Mouse (Mus musculus) lung, embryonic 15.5 days (tissue): ENCODE data around the gene E030025P04Rik. TPM values are rescaled to one million over a fixed set of nuclear protein-coding genes. Genes with fewer than 3 reads are reported as not detected.

Experiments
- ATAC-seq: fragments of 200-750 bp; cut with Nextera tagmentation; 2 replicates; pipeline ENCODE4 v1.8.0; 2017; ENCODE audit warnings: moderate number of reproducible peaks, borderline replicate concordance; ENCODE audit not compliant: low FRiP score, low TSS enrichment; ENCODE audit errors: extremely low read depth
- H3K27ac ChIP-seq: fragments of 300-500 bp; sonication (generic); 2 replicates; pipeline ENCODE4 v1.5.1; 2015; ENCODE audit warnings: moderate library complexity, mild to moderate bottlenecking, inconsistent platforms
- H3K27me3 ChIP-seq: fragments of 300-500 bp; sonication (generic); 2 replicates; pipeline ENCODE4 v1.6.1; 2015; ENCODE audit warnings: inconsistent platforms
- H3K36me3 ChIP-seq: fragments of 300-500 bp; sonication (generic); 2 replicates; pipeline ENCODE4 v1.6.1; 2015; ENCODE audit warnings: inconsistent platforms
- H3K4me1 ChIP-seq: fragments of 300-500 bp; sonication (generic); 2 replicates; pipeline ENCODE4 v1.6.1; 2015; ENCODE audit warnings: inconsistent platforms
- H3K4me2 ChIP-seq: fragments of 300-500 bp; sonication (generic); 2 replicates; pipeline ENCODE4 v1.6.1; 2015; ENCODE audit warnings: inconsistent platforms, mild to moderate bottlenecking, moderate library complexity
- H3K4me3 ChIP-seq: fragments of 300-500 bp; sonication (generic); 2 replicates; pipeline ENCODE4 v1.5.1; 2015; ENCODE audit warnings: mild to moderate bottlenecking, inconsistent platforms
- H3K9ac ChIP-seq: fragments of 300-500 bp; sonication (generic); 2 replicates; pipeline ENCODE4 v1.6.1; 2015; ENCODE audit warnings: inconsistent platforms
- H3K9me3 ChIP-seq: fragments of 300-500 bp; sonication (generic); 2 replicates; pipeline ENCODE4 v1.6.1; 2016; ENCODE audit warnings: inconsistent platforms
- WGBS: fragments of 180-500 bp; shearing (Covaris S2); methylation state at CpG from one replicate; pipeline ENCODE4 v1.1.7; 2015; 5-methylcytosine and 5-hydroxymethylcytosine counted together
- polyA plus RNA-seq: library from polyadenylated mRNA; unstranded; fragments of >200 nt; fragmentation: Nextera tagmentation; extraction: Ambion mirVana; gene quantifications from 2 replicates; pipeline ENCODE4 v1.2.1, GENCODE M21; 2015

E030025P04Rik gene
- 0.14 TPM in 1 of 2 replicates, not detected in the other for polyA plus RNA-seq

DNA sequence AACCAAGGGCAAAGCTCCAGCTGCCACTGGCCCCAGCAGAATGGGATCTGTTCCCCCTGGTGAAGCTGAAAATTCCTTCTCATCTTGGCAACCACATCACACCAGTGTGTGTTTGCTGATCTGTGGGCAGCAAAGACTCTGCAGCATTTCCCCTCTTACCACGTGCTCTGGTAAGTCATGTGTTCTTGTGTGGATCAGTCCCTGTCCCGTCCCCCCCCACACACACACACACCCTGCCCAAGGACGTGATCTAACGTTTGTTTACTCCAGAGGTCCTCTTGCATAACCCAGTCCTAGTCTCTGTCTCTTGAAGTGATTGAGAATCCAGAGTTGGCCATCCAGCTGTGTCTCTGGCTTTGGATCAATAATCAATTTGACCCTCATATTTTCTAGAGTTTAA lies at the start of gene E030025P04Rik:
E030025P04Rik (minus strand) TSS at position 134 of the 400 bp plus-strand sequence.
- Histone ChIP-seq H3K36me3 (no peaks in the 10 kb centered on the region), H3K4me2 (no peak within 1 kb of the TSS), H3K9me3 (no peaks in the 10 kb centered on the region), H3K4me1 (peaks cover 20% of the 10 kb centered on the region), H3K4me3 (no peak within 1 kb of the TSS), H3K27ac (peak within 1 kb of the TSS; percentile 69), H3K9ac (no peak within 1 kb of the TSS), H3K27me3 (no peaks in the 10 kb centered on the region)
- 37% methylated on average over 4 of the region's 4 CpGs for WGBS
- ATAC-seq, result peak; percentile 89

DNA sequence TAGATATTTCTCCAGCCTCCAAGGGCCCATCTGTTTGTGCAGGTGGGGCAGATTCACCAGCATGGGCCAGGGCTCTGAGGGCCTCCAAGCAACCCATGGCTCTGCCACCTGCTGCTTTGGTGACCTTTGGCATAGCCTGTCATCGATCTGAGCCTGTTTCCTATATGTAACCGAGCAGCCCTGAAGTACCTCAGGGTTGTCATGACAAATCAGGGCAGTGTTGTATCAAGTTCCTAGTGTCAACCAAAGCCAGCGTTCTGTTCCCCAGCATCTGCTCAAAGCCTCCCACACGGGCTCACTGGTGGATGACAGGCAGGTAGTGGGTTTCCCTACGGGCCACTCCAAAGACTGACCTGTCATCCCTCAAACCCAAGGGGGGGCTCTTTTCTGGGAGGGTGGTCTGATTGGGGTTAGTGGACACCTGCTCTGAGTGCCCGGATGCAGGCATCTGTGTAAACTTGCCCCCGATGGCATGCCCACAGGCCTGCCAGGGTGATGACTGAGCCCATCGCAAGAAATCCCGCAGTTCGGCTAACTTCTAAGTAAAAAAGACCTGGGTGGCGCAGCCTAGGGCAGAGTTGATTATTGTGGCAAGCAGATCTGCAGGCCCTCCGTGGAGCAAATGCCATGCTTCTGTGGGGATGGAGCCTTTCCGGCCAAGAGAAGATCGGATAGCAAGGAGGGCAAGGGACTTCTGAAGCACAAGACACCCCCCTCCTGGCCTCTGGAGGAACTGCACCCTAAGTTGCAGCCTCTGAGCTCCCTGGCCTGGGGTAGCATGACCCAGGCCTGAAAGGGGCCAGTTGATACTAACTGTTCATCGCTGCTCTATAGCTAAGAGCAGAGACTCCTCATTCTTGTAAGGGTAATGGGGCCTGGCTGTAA lies 48.7 kb upstream of the E030025P04Rik start:
- peak; percentile 67; the same call in 1 of the 2 replicates for ATAC-seq
- H3K4me1 ChIP-seq, result peaks cover 5% of the 10 kb centered on the region; the same call in 1 of the 2 replicates
- H3K4me3 ChIP-seq, result no peak overlapping the region
- H3K27ac ChIP-seq, result no peak overlapping the region
- H3K36me3 ChIP-seq, result no peaks in the 10 kb centered on the region
- no peak overlapping the region for H3K9ac ChIP-seq
- H3K9me3 ChIP-seq, result no peaks in the 10 kb centered on the region
- WGBS, result 38% methylated on average over 15 of the region's 15 CpGs
- H3K4me2 ChIP-seq, result no peak overlapping the region
- H3K27me3 ChIP-seq, result no peaks in the 10 kb centered on the region

DNA sequence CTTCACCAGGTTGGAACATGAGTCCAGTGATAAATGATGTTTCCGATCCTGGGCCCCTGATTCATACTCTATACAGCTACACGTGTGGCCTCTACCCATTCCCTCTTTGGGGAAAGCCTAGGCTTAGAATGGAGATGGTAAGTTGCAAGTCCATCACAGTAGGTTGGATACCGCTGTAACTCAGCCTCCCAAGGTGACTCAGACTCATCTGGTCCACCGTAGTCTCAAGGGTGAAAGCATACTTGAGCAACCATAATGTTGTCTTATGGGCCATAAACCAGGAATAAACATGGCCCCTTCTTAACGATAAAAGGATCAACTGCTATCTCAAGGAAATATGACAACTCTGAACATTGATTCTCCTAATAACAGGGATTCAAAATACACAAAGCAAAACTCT lies 44.1 kb upstream of the E030025P04Rik start:
- Histone ChIP-seq H3K27ac (no peak overlapping the region), H3K36me3 (no peaks in the 10 kb centered on the region), H3K27me3 (no peaks in the 10 kb centered on the region), H3K9ac (no peak overlapping the region), H3K4me2 (no peak overlapping the region), H3K4me3 (no peak overlapping the region), H3K9me3 (no peaks in the 10 kb centered on the region), H3K4me1 (peaks cover 5% of the 10 kb centered on the region; the same call in 1 of the 2 replicates)
- ATAC-seq, result no peak
- 83% methylated on average over 5 of the region's 5 CpGs for WGBS

DNA sequence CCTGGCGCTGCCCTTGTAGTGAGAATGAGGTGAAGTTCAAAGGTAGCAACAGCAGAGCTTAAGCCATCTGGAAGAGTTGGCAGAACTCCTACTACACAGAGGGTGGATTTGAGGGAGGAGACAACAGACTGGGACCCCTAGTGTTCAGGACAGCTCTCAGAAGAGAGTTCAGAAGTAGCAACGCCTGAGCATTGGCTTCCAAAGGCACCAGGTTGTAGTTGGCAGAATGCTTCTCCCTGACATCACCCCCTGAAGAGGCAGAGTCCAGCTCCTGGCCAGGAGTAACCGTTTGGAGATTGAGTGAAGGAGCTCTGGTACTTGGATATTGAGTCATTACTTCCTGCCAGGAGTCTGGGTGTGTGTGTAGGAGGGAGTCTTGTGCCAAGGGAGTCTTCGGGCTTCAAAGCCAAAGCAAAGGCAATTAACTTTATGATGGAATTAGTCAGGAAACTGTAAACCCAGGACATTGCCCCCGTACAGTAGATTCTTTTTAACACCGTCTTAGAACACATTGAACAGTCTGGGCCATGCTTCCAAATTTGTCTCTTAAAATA lies 43.5 kb upstream of the E030025P04Rik start:
- Histone ChIP-seq H3K36me3 (no peaks in the 10 kb centered on the region), H3K9ac (no peak overlapping the region), H3K4me3 (no peak overlapping the region), H3K27ac (no peak overlapping the region), H3K9me3 (no peaks in the 10 kb centered on the region), H3K27me3 (no peaks in the 10 kb centered on the region), H3K4me2 (no peak overlapping the region), H3K4me1 (0 out of 2 replicates have a peak, but pooled peaks cover under 1% of the 10 kb centered on the region)
- ATAC-seq, result no peak
- WGBS, result 68% methylated on average over 6 of the region's 6 CpGs

DNA sequence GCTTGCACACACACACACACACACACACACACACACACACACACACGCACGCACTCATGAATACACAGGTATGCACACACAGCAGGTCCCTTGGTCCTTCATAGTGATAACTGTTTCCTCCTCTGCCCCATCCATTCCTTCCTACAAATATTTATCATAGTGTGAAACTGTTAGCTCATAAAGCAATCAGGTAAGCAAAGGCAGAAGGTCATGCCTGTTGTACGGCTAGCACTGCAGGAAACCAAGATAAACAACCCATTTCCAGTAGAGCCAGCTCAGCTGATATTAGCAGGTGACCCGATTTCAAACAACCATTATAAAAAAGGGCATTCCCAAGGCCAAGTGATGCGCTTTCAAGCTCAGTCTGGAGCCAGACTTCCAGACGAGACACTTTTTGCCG lies 36.9 kb upstream of the E030025P04Rik start:
- Histone ChIP-seq H3K4me3 (no peak overlapping the region), H3K9ac (no peak overlapping the region), H3K27ac (no peak overlapping the region), H3K36me3 (no peaks in the 10 kb centered on the region), H3K27me3 (no peaks in the 10 kb centered on the region), H3K9me3 (no peaks in the 10 kb centered on the region), H3K4me1 (no peaks in the 10 kb centered on the region), H3K4me2 (no peak overlapping the region)
- ATAC-seq, result no peak
- 58% methylated on average over 7 of the region's 7 CpGs for WGBS

DNA sequence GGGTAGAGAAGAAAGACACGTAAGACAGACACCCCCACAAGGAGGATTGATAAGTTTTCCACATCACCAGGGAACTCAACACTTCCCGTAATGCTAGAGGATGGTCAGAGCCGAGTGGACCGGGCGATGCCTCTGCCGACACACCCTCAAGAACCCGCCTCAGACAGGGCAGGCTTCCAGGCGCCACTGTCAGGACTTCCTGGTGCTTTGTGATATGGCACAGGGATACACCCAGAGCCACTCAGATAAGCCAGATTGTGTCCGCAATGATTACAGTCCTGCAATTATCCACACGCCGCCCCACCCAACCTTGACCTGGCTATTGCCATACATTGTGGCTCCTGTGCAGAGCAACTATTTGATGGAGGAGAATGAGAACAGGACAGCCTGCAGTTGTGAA lies 36.1 kb upstream of the E030025P04Rik start:
- H3K9ac ChIP-seq, result no peak overlapping the region
- no peaks in the 10 kb centered on the region for H3K36me3 ChIP-seq
- H3K27ac ChIP-seq, result no peak overlapping the region
- 79% methylated on average over 11 of the region's 11 CpGs for WGBS
- no peaks in the 10 kb centered on the region for H3K9me3 ChIP-seq
- no peaks in the 10 kb centered on the region for H3K27me3 ChIP-seq
- no peak overlapping the region for H3K4me2 ChIP-seq
- no peak overlapping the region for H3K4me3 ChIP-seq
- no peak for ATAC-seq
- no peaks in the 10 kb centered on the region; the same call in 1 of the 2 replicates for H3K4me1 ChIP-seq

DNA sequence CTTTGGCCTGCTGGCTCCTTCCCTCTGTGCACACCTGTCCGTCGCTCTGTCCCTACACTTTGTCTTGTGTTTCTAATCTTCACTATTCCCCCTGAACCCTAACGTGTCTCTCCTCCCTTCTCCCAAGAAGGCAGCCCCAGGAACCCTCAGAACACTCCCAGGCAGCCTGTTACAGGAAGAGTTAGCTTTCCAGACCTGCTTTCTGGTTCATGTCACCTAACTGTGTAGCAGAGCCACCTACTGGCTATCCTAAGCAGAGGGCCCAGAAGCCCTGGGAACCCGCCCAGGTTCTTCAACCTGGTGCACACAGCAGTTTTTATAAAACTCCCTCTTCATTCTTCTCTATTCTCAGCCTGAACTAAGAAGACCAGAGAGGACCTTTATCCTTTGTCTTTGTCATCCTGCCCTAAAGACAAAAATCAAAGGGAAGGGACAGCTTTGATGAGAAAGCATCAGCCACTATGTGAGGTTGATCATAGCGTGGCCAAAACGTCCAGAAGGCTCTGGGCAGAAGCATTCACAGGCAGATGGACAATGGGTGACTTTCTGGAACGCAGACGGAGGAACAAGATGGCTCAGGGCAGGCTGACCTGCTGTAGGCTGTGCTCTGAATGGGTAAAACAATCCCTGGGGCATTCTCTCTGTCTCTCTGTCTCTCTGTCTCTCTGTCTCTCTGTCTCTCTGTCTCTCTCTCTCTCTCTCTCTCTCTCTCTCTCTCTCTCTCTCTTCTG lies 34.8 kb upstream of the E030025P04Rik start:
- no peak for ATAC-seq
- H3K9me3 ChIP-seq, result no peaks in the 10 kb centered on the region
- no peak overlapping the region for H3K4me2 ChIP-seq

DNA sequence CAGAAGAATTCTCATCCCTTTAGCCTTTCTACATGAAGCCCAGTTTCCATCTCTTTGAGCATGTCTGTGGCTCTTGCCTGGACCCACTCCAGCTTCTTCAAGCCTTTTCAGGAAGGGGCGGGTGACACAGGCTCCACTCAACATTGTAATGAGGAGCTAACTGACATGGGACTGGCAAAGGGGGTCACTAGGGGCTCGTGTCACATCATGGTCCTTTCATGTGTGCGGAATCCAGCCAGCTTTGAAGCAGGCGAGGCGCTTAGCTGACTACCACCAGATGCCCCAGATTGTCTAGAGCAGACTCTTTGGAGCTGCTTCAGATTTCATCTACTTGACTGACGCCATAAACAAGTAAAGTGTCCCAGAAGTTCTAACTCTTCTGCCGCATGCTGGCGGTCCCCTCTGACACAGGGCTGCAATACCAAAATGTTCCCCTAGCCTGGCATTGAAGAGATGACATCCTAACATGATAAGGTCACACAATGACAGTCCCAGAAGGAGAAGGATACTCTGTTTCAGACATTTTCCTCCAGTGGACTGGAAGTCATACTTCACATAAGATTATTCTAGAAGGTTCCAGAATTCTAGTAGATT lies 31.3 kb upstream of the E030025P04Rik start:
- H3K27ac ChIP-seq, result peak overlapping the region; percentile 55
- H3K9ac ChIP-seq, result no peak overlapping the region
- no peaks in the 10 kb centered on the region for H3K9me3 ChIP-seq
- WGBS, result 56% methylated on average over 8 of the region's 8 CpGs
- no peak overlapping the region for H3K4me2 ChIP-seq
- H3K27me3 ChIP-seq, result no peaks in the 10 kb centered on the region
- H3K4me1 ChIP-seq, result no peaks in the 10 kb centered on the region; the same call in 1 of the 2 replicates
- H3K36me3 ChIP-seq, result no peaks in the 10 kb centered on the region
- H3K4me3 ChIP-seq, result no peak overlapping the region
- peak; percentile 94 for ATAC-seq

More for the DNA sequence above, 34.8 kb upstream of the E030025P04Rik start:
- no peaks in the 10 kb centered on the region for H3K27me3 ChIP-seq
- H3K27ac ChIP-seq, result no peak overlapping the region
- 58% methylated on average over 8 of the region's 8 CpGs for WGBS
- no peak overlapping the region for H3K9ac ChIP-seq
- H3K4me1 ChIP-seq, result no peaks in the 10 kb centered on the region; the same call in 1 of the 2 replicates
- no peaks in the 10 kb centered on the region for H3K36me3 ChIP-seq
- H3K4me3 ChIP-seq, result no peak overlapping the region

DNA sequence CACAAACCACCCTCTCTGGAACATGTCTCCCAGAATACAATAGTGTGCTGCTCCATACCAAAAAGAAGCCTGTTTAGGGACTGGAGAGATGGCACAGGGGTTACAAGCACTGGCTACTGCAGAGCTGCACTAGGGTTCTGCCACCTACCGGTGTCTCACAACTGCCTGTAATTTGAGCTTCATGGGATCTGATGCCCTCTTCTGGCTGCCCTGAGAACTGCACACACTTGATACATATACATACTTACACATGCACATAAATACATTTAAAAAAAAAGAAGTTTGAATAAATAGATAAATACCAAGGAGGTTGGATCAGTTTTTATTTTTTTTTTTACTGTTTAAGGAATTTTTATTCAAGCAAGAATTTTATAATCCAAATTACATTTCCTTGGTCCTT lies 28.1 kb upstream of the E030025P04Rik start:
- no peaks in the 10 kb centered on the region for H3K27me3 ChIP-seq
- H3K36me3 ChIP-seq, result no peaks in the 10 kb centered on the region
- no peaks in the 10 kb centered on the region for H3K9me3 ChIP-seq
- H3K4me1 ChIP-seq, result no peaks in the 10 kb centered on the region; the same call in 1 of the 2 replicates
- WGBS, result 90% methylated on average over 1 of the region's 1 CpGs
- ATAC-seq, result no peak
- H3K9ac ChIP-seq, result no peak overlapping the region
- no peak overlapping the region for H3K4me2 ChIP-seq
- H3K27ac ChIP-seq, result no peak overlapping the region
- H3K4me3 ChIP-seq, result no peak overlapping the region

DNA sequence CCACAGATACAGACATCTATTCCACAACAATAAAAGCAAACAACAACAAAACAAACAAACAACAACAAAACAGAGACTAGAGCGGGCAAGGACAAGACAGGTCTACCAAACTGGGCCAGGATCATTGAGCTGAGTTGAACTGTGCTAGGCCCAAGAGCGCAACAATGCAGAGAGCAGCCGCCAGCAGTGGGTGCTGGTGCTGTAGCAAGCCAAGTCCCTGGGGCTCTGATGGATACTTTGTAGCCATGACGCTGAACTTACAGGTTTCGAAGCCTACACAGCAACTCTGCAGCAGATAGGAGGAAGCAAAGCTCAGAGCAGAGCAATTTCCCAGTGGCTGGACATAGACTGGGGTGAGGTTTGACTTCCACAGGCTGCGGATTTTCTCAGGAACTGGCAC lies 26.6 kb upstream of the E030025P04Rik start:
- Histone ChIP-seq H3K9ac (no peak overlapping the region), H3K27me3 (no peaks in the 10 kb centered on the region), H3K9me3 (no peaks in the 10 kb centered on the region), H3K4me2 (no peak overlapping the region), H3K4me1 (no peaks in the 10 kb centered on the region; the same call in 1 of the 2 replicates), H3K4me3 (no peak overlapping the region), H3K36me3 (no peaks in the 10 kb centered on the region), H3K27ac (no peak overlapping the region)
- no peak for ATAC-seq
- WGBS, result 92% methylated on average over 6 of the region's 6 CpGs

DNA sequence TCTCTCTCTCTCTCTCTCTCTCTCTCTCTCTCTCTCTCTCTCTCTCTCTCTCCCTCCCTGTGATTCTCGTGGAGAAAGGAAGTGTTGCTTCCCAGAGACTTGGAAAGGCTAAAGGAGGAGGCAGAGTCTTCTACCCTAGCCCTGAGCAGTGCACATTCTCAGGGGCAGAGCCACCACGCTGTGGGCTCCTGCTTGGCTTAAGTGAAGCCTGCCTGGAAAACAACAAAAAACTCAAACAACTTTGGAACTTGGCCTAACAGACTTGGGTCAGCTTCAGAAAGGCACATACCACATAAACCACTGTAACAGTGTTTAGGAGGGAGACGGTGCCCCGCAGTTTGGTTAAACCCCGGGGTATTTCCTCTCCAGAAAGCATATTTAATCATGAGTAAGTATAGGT lies 13.5 kb upstream of the E030025P04Rik start:
- no peak for ATAC-seq
- H3K9ac ChIP-seq, result no peak overlapping the region
- H3K4me2 ChIP-seq, result no peak overlapping the region
- H3K36me3 ChIP-seq, result no peaks in the 10 kb centered on the region
- no peaks in the 10 kb centered on the region for H3K27me3 ChIP-seq
- H3K27ac ChIP-seq, result no peak overlapping the region
- WGBS, result 74% methylated on average over 4 of the region's 5 CpGs
- no peak overlapping the region for H3K4me3 ChIP-seq
- no peaks in the 10 kb centered on the region for H3K4me1 ChIP-seq
- no peaks in the 10 kb centered on the region for H3K9me3 ChIP-seq
